Mouse (Mus musculus): ENCODE data around the gene Cdc42se1. TPM values are rescaled to one million over a fixed set of nuclear protein-coding genes. Genes with fewer than 3 reads are reported as not detected.

The Cdc42se1 gene
- polyA plus RNA-seq, 1 experiment from 2014 or later: 60.8 TPM

- Histone ChIP-seq H3K4me2 (no peak overlapping the region), H3K27ac (replicated peaks) (no peak overlapping the region), H3K9me3 (no peaks in the 10 kb centered on the region), H3K4me3 (no peak overlapping the region), H3K9ac (no peak overlapping the region), H3K4me1 (replicated peaks) (no peaks in the 10 kb centered on the region), H3K36me3 (peaks cover 44% of the 10 kb centered on the region), H3K27me3 (no peaks in the 10 kb centered on the region)
- no peak for ATAC-seq (ENCODE audit: low read depth)
- 32% methylated on average over 17 of the region's 17 CpGs for WGBS
Observed at GRCm38 (mm10) chr3:95240900-95241299, 12.4 kb downstream of the Cdc42se1 start.

- Histone ChIP-seq H3K9ac (no peak within 1 kb of the TSS), H3K36me3 (peaks cover 38% of the 10 kb centered on the region), H3K4me1 (replicated peaks) (no peaks in the 10 kb centered on the region), H3K9me3 (no peaks in the 10 kb centered on the region), H3K27me3 (no peaks in the 10 kb centered on the region), H3K27ac (replicated peaks) (no peak within 1 kb of the TSS), H3K4me3 (no peak within 1 kb of the TSS), H3K4me2 (no peak within 1 kb of the TSS)
- WGBS: 81% methylated on average over 7 of the region's 7 CpGs
- no peak for ATAC-seq (ENCODE audit: low read depth)
Observed at GRCm38 (mm10) chr3:95241498-95241897, 13.0 kb downstream of the Cdc42se1 start, which contains the start of gene Gm128. TSS of gene Gm128 (minus strand) at chr3:95241598.

- H3K36me3 ChIP-seq: peaks cover 28% of the 10 kb centered on the region
- no peak overlapping the region for H3K9ac ChIP-seq
- H3K4me1 ChIP-seq (replicated peaks): no peaks in the 10 kb centered on the region
- H3K27ac ChIP-seq (replicated peaks): no peak overlapping the region
- no peaks in the 10 kb centered on the region for H3K9me3 ChIP-seq
- H3K4me2 ChIP-seq: no peak overlapping the region
- ATAC-seq (ENCODE audit: low read depth): no peak
- H3K4me3 ChIP-seq: no peak overlapping the region
- no peaks in the 10 kb centered on the region for H3K27me3 ChIP-seq
- WGBS: 86% methylated on average over 2 of the region's 2 CpGs
Observed at GRCm38 (mm10) chr3:95243086-95243485, 14.6 kb downstream of the Cdc42se1 start.

GRCm38 (mm10) chr3:95246465-95247231 is 18.1 kb downstream of the Cdc42se1 start:
- H3K9ac ChIP-seq: no peak overlapping the region
- no peaks in the 10 kb centered on the region for H3K9me3 ChIP-seq
- H3K36me3 ChIP-seq: peaks cover 33% of the 10 kb centered on the region
- H3K4me3 ChIP-seq: no peak overlapping the region
- ATAC-seq (ENCODE audit: low read depth): no peak
- H3K4me1 ChIP-seq (replicated peaks): no peaks in the 10 kb centered on the region
- H3K4me2 ChIP-seq: no peak overlapping the region
- H3K27me3 ChIP-seq: no peaks in the 10 kb centered on the region
- no peak overlapping the region for H3K27ac ChIP-seq (replicated peaks)
- WGBS: 85% methylated on average over 5 of the region's 5 CpGs

- no peaks in the 10 kb centered on the region for H3K27me3 ChIP-seq
- H3K9me3 ChIP-seq: no peaks in the 10 kb centered on the region
- H3K4me3 ChIP-seq: no peak overlapping the region
- no peak for ATAC-seq (ENCODE audit: low read depth)
- 81% methylated on average over 1 of the region's 1 CpGs for WGBS
- H3K4me1 ChIP-seq (replicated peaks): no peaks in the 10 kb centered on the region
- H3K36me3 ChIP-seq: peaks cover 36% of the 10 kb centered on the region
- H3K27ac ChIP-seq (replicated peaks): no peak overlapping the region
- no peak overlapping the region for H3K4me2 ChIP-seq
- H3K9ac ChIP-seq: no peak overlapping the region
Observed at GRCm38 (mm10) chr3:95247660-95248336, 19.3 kb downstream of the Cdc42se1 start.

GRCm38 (mm10) chr3:95250361-95250760 is 21.8 kb downstream of the Cdc42se1 start:
- no peaks in the 10 kb centered on the region for H3K9me3 ChIP-seq
- 86% methylated on average over 5 of the region's 5 CpGs for WGBS
- H3K36me3 ChIP-seq: peaks cover 53% of the 10 kb centered on the region

GRCm38 (mm10) chr3:95250783-95251424 is 22.4 kb downstream of the Cdc42se1 start, which contains the start of gene Bnipl:
TSS of gene Bnipl (minus strand) at chr3:95251193.
- 54% methylated on average over 7 of the region's 7 CpGs for WGBS
- ATAC-seq (ENCODE audit: low read depth): no peak
- Histone ChIP-seq H3K36me3 (peaks cover 55% of the 10 kb centered on the region), H3K4me3 (no peak within 1 kb of the TSS), H3K9ac (no peak within 1 kb of the TSS), H3K27me3 (no peaks in the 10 kb centered on the region), H3K9me3 (no peaks in the 10 kb centered on the region), H3K4me2 (no peak within 1 kb of the TSS), H3K27ac (replicated peaks) (no peak within 1 kb of the TSS), H3K4me1 (replicated peaks) (no peaks in the 10 kb centered on the region)

More at GRCm38 (mm10) chr3:95250361-95250760, 21.8 kb downstream of the Cdc42se1 start:
- no peaks in the 10 kb centered on the region for H3K4me1 ChIP-seq (replicated peaks)
- no peak for ATAC-seq (ENCODE audit: low read depth)
- H3K27me3 ChIP-seq: no peaks in the 10 kb centered on the region
- H3K4me3 ChIP-seq: no peak overlapping the region
- H3K27ac ChIP-seq (replicated peaks): no peak overlapping the region
- H3K9ac ChIP-seq: no peak overlapping the region
- H3K4me2 ChIP-seq: no peak overlapping the region

GRCm38 (mm10) chr3:95256931-95257330 is 28.4 kb downstream of the Cdc42se1 start:
- no peak for ATAC-seq (ENCODE audit: low read depth)
- Histone ChIP-seq H3K27me3 (no peaks in the 10 kb centered on the region), H3K4me1 (replicated peaks) (no peaks in the 10 kb centered on the region)

GRCm38 (mm10) chr3:95261975-95262374 is 33.4 kb downstream of the Cdc42se1 start:
- WGBS: 93% methylated on average over 4 of the region's 4 CpGs
- Histone ChIP-seq H3K9ac (no peak overlapping the region), H3K4me1 (replicated peaks) (no peaks in the 10 kb centered on the region), H3K4me2 (no peak overlapping the region), H3K36me3 (peaks cover 91% of the 10 kb centered on the region), H3K27ac (replicated peaks) (no peak overlapping the region), H3K4me3 (no peak overlapping the region), H3K9me3 (no peaks in the 10 kb centered on the region), H3K27me3 (no peaks in the 10 kb centered on the region)
- ATAC-seq (ENCODE audit: low read depth): no peak

More at GRCm38 (mm10) chr3:95256931-95257330, 28.4 kb downstream of the Cdc42se1 start:
- WGBS: 85% methylated on average over 5 of the region's 5 CpGs
- H3K4me3 ChIP-seq: no peak overlapping the region
- no peak overlapping the region for H3K9ac ChIP-seq
- peaks cover 90% of the 10 kb centered on the region for H3K36me3 ChIP-seq
- no peak overlapping the region for H3K4me2 ChIP-seq
- H3K9me3 ChIP-seq: no peaks in the 10 kb centered on the region
- H3K27ac ChIP-seq (replicated peaks): no peak overlapping the region

GRCm38 (mm10) chr3:95263089-95263739 is 34.7 kb downstream of the Cdc42se1 start:
- WGBS: 51% methylated on average over 11 of the region's 11 CpGs
- H3K9me3 ChIP-seq: no peaks in the 10 kb centered on the region

GRCm38 (mm10) chr3:95264724-95265123 is 36.2 kb downstream of the Cdc42se1 start:
- Histone ChIP-seq H3K27me3 (no peaks in the 10 kb centered on the region), H3K27ac (replicated peaks) (no peak overlapping the region), H3K4me1 (replicated peaks) (no peaks in the 10 kb centered on the region), H3K4me3 (no peak overlapping the region), H3K4me2 (no peak overlapping the region), H3K9ac (no peak overlapping the region), H3K9me3 (no peaks in the 10 kb centered on the region), H3K36me3 (peaks cover 91% of the 10 kb centered on the region)
- 57% methylated on average over 1 of the region's 1 CpGs for WGBS
- ATAC-seq (ENCODE audit: low read depth): no peak

More at GRCm38 (mm10) chr3:95263089-95263739, 34.7 kb downstream of the Cdc42se1 start:
- Histone ChIP-seq H3K36me3 (peaks cover 92% of the 10 kb centered on the region), H3K9ac (no peak overlapping the region), H3K4me1 (replicated peaks) (no peaks in the 10 kb centered on the region), H3K27ac (replicated peaks) (no peak overlapping the region), H3K4me3 (no peak overlapping the region), H3K27me3 (no peaks in the 10 kb centered on the region), H3K4me2 (no peak overlapping the region)
- no peak for ATAC-seq (ENCODE audit: low read depth)

- Histone ChIP-seq H3K27ac (replicated peaks) (no peak overlapping the region), H3K9ac (no peak overlapping the region), H3K4me3 (no peak overlapping the region), H3K9me3 (no peaks in the 10 kb centered on the region), H3K4me1 (replicated peaks) (no peaks in the 10 kb centered on the region), H3K27me3 (no peaks in the 10 kb centered on the region), H3K36me3 (peaks cover 82% of the 10 kb centered on the region), H3K4me2 (no peak overlapping the region)
- no peak for ATAC-seq (ENCODE audit: low read depth)
- WGBS: 97% methylated on average over 3 of the region's 3 CpGs
Observed at GRCm38 (mm10) chr3:95266052-95266451, 37.5 kb downstream of the Cdc42se1 start.

All from neural tube, embryonic 13.5 days (tissue).